Mouse (Mus musculus) forebrain, postnatal 0 days (tissue): ENCODE measurements around the gene Eftud2. TPM values are rescaled to one million over a fixed set of nuclear protein-coding genes. Genes with fewer than 3 reads are reported as not detected.

ENCODE experiments used
- ATAC-seq: fragments of 200-750 bp; cut with Nextera tagmentation; 2 replicates; pipeline ENCODE4 v1.8.0; 2017; ENCODE audit warnings: mild to moderate bottlenecking, moderate library complexity
- DNase-seq: peaks from one replicate; pipeline ENCODE4 v3.0.0-alpha.2; 2015
- H3K27ac ChIP-seq: fragments of 300-500 bp; sonication (generic); 2 replicates; pipeline ENCODE4 v1.5.1; 2014; ENCODE audit warnings: low read depth, mild to moderate bottlenecking, antibody characterized with exemption, low read length, moderate library complexity, mixed read lengths
- H3K27me3 ChIP-seq: fragments of 300-500 bp; sonication (generic); 2 replicates; pipeline ENCODE4 v1.6.1; 2014; ENCODE audit warnings: mild to moderate bottlenecking, low read length, mixed read lengths; ENCODE audit not compliant: insufficient read depth
- H3K36me3 ChIP-seq: fragments of 300-500 bp; sonication (generic); 2 replicates; pipeline ENCODE4 v1.6.1; 2014; ENCODE audit warnings: mild to moderate bottlenecking, moderate library complexity; ENCODE audit not compliant: insufficient read depth
- H3K4me1 ChIP-seq: fragments of 300-500 bp; sonication (generic); 2 replicates; pipeline ENCODE4 v1.6.1; 2014; ENCODE audit warnings: antibody characterized with exemption; ENCODE audit not compliant: insufficient read depth
- H3K4me2 ChIP-seq: fragments of 300-500 bp; sonication (generic); 2 replicates; pipeline ENCODE4 v1.6.1; 2014; ENCODE audit warnings: low read depth, mild to moderate bottlenecking, moderate library complexity
- H3K4me3 ChIP-seq: fragments of 300-500 bp; sonication (generic); 2 replicates; pipeline ENCODE4 v1.5.1; 2014; ENCODE audit warnings: low read depth, low read length, mixed read lengths
- H3K9ac ChIP-seq: fragments of 300-500 bp; sonication (generic); 2 replicates; pipeline ENCODE4 v1.6.1; 2014; ENCODE audit warnings: mild to moderate bottlenecking
- H3K9me3 ChIP-seq: fragments of 300-500 bp; sonication (generic); 2 replicates; pipeline ENCODE4 v1.6.1; 2016; ENCODE audit warnings: low read length
- CTCF ChIP-seq: sonication (generic); IDR thresholded peaks from 2 replicates; pipeline ENCODE4 v1.5.1; 2016; ENCODE audit warnings: antibody characterized with exemption, control low read depth, low read depth
- WGBS: fragments of 180-500 bp; shearing (Covaris S2); extraction: QIAGEN DNeasy Blood & Tissue Kit; methylation state at CpG from one replicate; pipeline ENCODE4 v1.1.7; 2014; 5-methylcytosine and 5-hydroxymethylcytosine counted together
- polyA plus RNA-seq: library from polyadenylated mRNA; unstranded; fragments of >200 nt; fragmentation: Nextera tagmentation; extraction: Ambion mirVana; gene quantifications from 2 replicates; pipeline ENCODE4 v1.2.1, GENCODE M21; 2015
- total RNA-seq: library from RNA; depleted of rRNA; stranded (reverse); fragments of >200 nt; gene quantifications from 2 replicates; pipeline ENCODE4 v1.2.3, GENCODE M21; 2014

The Eftud2 gene
- total and polyA plus RNA-seq, 2 experiments from 2014 or later = 71.7 to 111 TPM

DNA sequence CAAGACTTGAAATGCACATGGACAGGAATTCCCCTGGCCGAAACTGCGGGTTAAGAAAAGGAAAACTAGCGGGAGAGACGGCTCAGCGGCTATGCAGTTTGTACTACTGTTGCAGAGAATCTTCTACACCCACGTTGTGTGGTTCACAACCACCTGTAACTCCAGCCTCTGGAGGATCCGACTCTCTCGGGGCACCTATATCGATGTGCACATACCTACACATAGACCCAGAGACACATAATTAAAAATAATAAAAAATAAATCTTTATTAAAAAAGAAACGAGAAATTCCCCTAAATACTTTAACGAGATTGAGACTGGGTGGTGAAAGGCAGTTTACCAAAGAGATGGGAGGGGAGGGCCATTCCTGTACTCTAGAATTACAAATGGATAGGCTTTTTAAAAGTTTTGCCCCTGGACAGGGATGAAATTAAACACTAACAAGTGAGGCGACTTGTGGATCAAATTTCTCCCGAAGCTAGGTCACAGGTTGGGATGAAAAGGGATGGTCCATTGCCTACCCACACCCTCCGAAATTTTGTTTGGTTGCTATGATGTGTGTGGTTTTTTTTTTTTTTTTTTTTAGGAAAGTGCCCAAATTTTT, 60.9 kb downstream of the Eftud2 start:
- H3K36me3 ChIP-seq = no peaks in the 10 kb centered on the region
- peak overlapping the region; percentile 79 for H3K4me2 ChIP-seq
- peaks cover 4% of the 10 kb centered on the region; the same call in 1 of the 2 replicates for H3K4me1 ChIP-seq
- no peaks in the 10 kb centered on the region for H3K27me3 ChIP-seq
- peak overlapping the region; percentile 82 for H3K27ac ChIP-seq
- 6% methylated on average over 14 of the region's 14 CpGs for WGBS
- H3K4me3 ChIP-seq = peak overlapping the region; percentile 74
- no peak for DNase-seq
- H3K9me3 ChIP-seq = no peaks in the 10 kb centered on the region
- no peak for ATAC-seq
- H3K9ac ChIP-seq = no peak overlapping the region; the same call in 1 of the 2 replicates
- TF ChIP-seq CTCF = no peak

DNA sequence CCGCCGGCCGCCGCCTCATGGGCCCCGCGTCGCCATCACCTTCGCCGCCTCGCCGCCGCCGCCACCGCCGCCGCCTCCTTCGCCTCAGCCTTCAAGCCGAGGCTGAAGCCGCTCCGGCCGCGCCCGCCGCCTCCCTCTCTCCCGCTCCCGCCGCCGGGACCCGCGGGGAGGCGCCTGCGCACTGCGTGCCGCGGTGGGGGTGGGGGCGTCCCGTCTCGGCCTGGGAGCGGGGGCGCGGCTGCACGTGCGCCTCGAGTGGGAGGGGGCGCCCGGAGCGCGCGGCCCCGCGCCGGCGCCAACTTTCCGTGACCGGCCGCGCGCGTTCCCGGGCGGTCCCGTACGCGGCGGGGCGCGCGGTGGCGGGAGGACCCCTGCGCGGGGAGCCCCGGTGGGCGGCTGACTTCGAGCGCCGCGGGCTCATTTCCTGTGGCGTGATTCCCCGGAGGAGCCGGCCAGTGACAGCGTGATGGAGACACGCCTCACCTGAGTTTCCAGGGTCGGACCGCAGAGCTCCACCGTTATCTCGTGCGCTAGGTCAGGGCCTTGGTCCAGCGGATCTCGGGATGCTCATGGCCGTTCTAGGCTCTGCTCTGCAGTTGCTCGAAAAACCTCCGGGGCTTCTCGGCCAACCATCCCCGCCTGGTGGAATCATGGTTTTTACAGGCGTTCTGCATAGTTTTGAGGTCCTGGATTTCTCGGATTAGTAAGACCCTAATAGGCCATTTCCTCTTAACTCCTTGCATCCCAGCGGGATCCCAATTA, 61.6 kb downstream of the Eftud2 start, which contains the start of gene Gjc1:
Gene Gjc1 (minus strand): TSS at position 680 of the 762 bp plus-strand sequence.
- TF ChIP-seq CTCF = peak; percentile 44
- Histone ChIP-seq H3K9me3 (no peaks in the 10 kb centered on the region), H3K27ac (peak within 1 kb of the TSS; percentile 82), H3K4me1 (peaks cover 4% of the 10 kb centered on the region; the same call in 1 of the 2 replicates), H3K4me2 (peak within 1 kb of the TSS; percentile 79), H3K4me3 (peak within 1 kb of the TSS; percentile 74), H3K9ac (peak within 1 kb of the TSS; percentile 63), H3K27me3 (no peaks in the 10 kb centered on the region), H3K36me3 (no peaks in the 10 kb centered on the region)
- under 1% methylated on average over 67 of the region's 97 CpGs for WGBS
- ATAC-seq (peak; percentile 91), DNase-seq (peak; percentile 82)

DNA sequence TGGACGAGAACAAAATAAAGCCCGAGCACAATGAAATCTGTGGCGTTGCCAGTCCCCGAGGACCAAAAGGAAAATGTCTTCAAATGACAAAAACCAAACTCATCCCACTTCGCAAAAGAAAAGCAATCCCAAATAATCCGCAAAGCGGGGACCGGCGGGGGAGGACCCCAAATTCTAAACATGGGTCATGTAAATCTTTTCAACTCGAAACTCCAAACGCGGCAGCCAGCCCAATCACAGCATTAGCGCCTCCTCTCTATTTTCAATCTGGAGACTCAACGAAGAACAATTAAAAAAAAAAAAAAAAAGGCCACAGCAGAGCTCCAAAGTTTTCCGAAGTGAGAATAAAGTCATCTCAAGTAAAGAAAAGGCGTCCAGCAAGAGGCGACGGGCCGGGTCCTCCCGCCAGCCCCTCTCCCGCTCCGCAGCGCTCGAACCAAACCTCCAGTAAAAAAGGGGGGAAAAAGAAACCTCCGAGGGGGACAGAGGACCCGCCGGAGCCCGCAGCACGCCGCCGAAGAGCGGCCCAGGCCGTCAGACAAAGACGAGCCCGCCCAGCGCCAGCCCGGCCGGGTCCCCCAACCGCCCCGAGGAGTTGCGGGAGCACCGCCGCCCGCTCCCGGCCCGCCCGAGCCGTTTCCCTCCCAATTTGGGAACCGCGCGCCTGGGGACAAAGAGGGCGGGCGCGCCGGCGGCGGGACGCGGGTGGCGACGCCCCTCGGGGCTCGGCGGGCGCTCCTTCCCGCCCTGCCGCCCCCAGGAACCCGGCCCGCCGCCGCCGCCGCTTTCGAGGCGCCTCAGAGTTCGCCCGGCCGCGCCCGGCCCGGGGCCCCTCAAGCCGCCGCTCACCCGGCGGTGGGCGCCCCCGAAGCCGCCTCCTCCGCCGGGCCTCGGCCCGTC, 62.4 kb downstream of the Eftud2 start:
- Histone ChIP-seq H3K36me3 (no peaks in the 10 kb centered on the region), H3K9me3 (no peaks in the 10 kb centered on the region), H3K4me2 (peak overlapping the region; percentile 79), H3K27ac (peak overlapping the region; percentile 82), H3K4me3 (peak overlapping the region; percentile 74), H3K4me1 (peaks cover 4% of the 10 kb centered on the region; the same call in 1 of the 2 replicates), H3K9ac (peak overlapping the region; percentile 63), H3K27me3 (no peaks in the 10 kb centered on the region)
- DNase-seq (peak; percentile 37), ATAC-seq (peak; percentile 51)
- TF ChIP-seq CTCF = no peak
- under 1% methylated on average over 54 of the region's 92 CpGs for WGBS

DNA sequence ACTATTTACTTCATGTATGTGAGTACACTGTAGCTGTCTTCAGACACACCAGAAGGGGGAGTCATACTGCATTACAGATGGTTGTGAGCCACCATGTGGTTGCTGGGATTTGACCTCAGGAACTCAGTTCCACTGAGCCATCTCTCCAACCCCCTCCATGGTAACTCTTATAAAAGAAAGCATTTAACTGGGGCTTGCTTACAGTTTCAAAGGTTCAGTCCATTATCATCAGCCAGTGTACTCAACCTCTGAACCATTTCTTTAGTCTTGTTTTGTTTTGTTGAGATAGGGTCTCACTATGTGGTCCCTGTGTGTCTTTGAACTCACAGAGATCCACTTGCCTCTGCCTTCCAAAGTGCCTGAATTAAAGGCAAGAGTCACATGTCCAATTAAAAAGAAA, 65.9 kb downstream of the Eftud2 start:
- ATAC-seq (no peak), DNase-seq (no peak)
- no peaks in the 10 kb centered on the region for H3K36me3 ChIP-seq
- H3K27ac ChIP-seq = no peak overlapping the region
- no peaks in the 10 kb centered on the region for H3K27me3 ChIP-seq
- no peak overlapping the region for H3K4me3 ChIP-seq
- H3K4me2 ChIP-seq = no peak overlapping the region
- no peak for TF ChIP-seq CTCF
- H3K9ac ChIP-seq = no peak overlapping the region
- H3K4me1 ChIP-seq = peaks cover 9% of the 10 kb centered on the region; the same call in 1 of the 2 replicates
- no peaks in the 10 kb centered on the region for H3K9me3 ChIP-seq

DNA sequence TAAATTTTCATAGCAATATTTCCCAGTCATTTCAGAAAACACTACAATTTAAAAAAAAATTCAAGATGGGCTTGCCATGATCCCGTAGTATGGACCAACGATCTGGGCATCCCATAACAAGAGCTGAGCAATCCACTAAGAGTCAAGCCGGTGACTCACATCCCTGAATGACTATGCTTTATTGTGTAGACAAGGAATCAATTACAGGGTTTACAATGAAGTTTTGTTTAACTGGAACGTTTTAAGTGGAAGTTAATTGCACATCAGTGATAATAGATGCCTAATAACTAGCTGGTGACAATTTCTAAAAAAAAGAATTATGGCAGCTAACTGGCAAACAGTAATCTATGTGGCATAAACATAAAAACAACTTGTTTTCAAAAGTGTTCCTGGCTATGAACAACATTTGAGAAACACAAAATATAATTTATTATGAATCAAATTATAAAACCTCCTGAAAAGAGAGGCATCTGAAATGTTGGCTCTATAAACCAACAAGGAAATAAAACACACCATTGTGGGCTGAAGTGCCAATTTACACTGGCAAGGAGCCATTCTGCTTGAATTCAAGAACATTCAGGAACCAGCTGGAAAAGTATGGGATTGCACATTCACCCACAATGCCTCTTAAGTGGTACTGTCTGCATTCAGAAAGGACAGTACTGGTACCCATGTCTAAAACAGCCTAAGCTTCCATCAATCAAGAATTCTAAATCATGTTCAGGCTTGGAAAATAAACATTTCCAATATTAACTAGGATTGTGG, 69.9 kb downstream of the Eftud2 start:
- Histone ChIP-seq H3K9me3 (no peaks in the 10 kb centered on the region), H3K27me3 (no peaks in the 10 kb centered on the region), H3K27ac (no peak overlapping the region), H3K4me1 (peaks cover 5% of the 10 kb centered on the region; the same call in 1 of the 2 replicates), H3K9ac (no peak overlapping the region), H3K36me3 (no peaks in the 10 kb centered on the region), H3K4me3 (no peak overlapping the region), H3K4me2 (no peak overlapping the region)
- WGBS = 18% methylated on average over 4 of the region's 4 CpGs
- peak; percentile 38; the same call in 1 of the 2 replicates for ATAC-seq
- peak; percentile 72 for DNase-seq
- no peak for TF ChIP-seq CTCF

DNA sequence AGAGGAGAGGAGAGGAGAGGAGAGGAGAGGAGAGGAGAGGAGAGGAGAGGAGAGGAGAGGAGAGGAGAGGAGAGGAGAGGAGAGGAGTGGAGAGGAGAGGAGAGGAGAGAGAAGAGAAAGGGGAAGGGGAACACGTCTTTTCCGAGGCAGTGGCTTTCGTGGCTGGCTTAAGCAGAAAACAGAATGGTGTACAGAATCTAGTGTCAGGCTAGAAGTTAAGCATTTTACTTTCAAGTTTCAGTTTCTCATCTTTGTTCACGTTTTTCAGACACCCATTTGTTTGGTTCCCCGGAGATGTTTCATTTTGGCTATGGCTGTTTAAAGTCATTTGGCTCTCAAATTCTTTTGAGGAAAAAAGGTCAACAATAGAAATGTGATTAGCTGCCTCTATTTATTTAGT, 72.5 kb downstream of the Eftud2 start:
- H3K9me3 ChIP-seq = no peaks in the 10 kb centered on the region
- H3K27ac ChIP-seq = no peak overlapping the region
- 0 out of 2 replicates have a peak, but pooled peaks cover 8% of the 10 kb centered on the region for H3K36me3 ChIP-seq
- no peak overlapping the region for H3K9ac ChIP-seq
- ATAC-seq (no peak), DNase-seq (no peak)
- no peak overlapping the region for H3K4me3 ChIP-seq
- no peak for TF ChIP-seq CTCF
- WGBS = 73% methylated on average over 5 of the region's 5 CpGs
- no peaks in the 10 kb centered on the region for H3K27me3 ChIP-seq
- H3K4me1 ChIP-seq = 0 out of 2 replicates have a peak, but pooled peaks cover 5% of the 10 kb centered on the region
- H3K4me2 ChIP-seq = no peak overlapping the region
